Mouse (Mus musculus): ENCODE measurements at regions not wholly inside any gene's neighbourhood (a gene's known extent, or its start where the extent isn't known, plus 50 kb on each side); places are given as distances from the start of the nearest gene placed in this dataset.

GRCm38 (mm10) chr13:28583617-28584016 is 326.3 kb downstream of the Gm11361 start:
- TF ChIP-seq CTCF (IDR thresholded peaks at IDR 0.05; ENCODE audit: low read depth) (no peak), EP300 (optimal IDR thresholded peaks at IDR 0.05) (no peak)
